Mouse (Mus musculus): ENCODE measurements at regions not wholly inside any gene's neighbourhood (a gene's known extent, or its start where the extent isn't known, plus 50 kb on each side); places are given as distances from the start of the nearest gene placed in this dataset.

DNA sequence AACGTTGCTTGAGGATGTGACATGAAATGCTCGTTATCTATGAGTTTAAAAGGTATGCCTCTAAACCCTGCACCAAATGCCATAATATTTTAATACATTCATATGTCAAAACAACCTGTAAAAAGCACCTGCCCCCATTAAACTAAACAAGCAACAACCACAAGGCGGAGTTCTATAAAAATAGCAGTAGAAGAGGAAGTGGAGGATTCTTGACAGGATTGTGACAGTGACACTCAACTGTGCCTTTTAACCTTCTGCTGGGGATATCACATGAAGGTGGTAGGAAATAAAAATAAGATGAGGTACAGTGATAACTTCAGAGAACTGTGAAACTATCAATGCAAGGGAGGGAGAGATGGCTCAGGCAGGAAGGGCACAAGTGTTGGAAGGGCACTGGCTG is 58.6 kb upstream of the Dbx2 start:
- TF ChIP-seq CTCF (IDR thresholded peaks at IDR 0.05; ENCODE audit: borderline replicate concordance, insufficient read depth, low read length): no peak
- no peak for TF ChIP-seq POLR2A (IDR thresholded peaks at IDR 0.05; ENCODE audit: low read depth, low read length)
